Mouse (Mus musculus): ENCODE data around the gene Arhgap10. TPM values are rescaled to one million over a fixed set of nuclear protein-coding genes. Genes with fewer than 3 reads are reported as not detected.

Arhgap10 gene
- polyA plus RNA-seq, 1 experiment, result 7.2 TPM

GRCm38 (mm10) chr8:77275571-77275970 lies 242.2 kb downstream of the Arhgap10 start:
- TF ChIP-seq POLR2A (IDR thresholded peaks at IDR 0.05; ENCODE audit: control insufficient read depth, low read depth, low read length), result no peak
- no peak for TF ChIP-seq CTCF (IDR thresholded peaks at IDR 0.05; ENCODE audit: control insufficient read depth, insufficient read depth, insufficient replicate concordance, low read depth, low read length)
- H3K4me3 ChIP-seq (ENCODE audit: control insufficient read depth, low read depth, low read length), result no peak overlapping the region
- H3K27me3 ChIP-seq (ENCODE audit: control insufficient read depth, insufficient read depth, low read length), result no peaks in the 10 kb centered on the region
- H3K4me1 ChIP-seq (ENCODE audit: control insufficient read depth, insufficient read depth, low read length), result no peaks in the 10 kb centered on the region
- no peaks in the 10 kb centered on the region for H3K36me3 ChIP-seq (ENCODE audit: control insufficient read depth, insufficient read depth, low read length)
- H3K27ac ChIP-seq (ENCODE audit: control insufficient read depth, insufficient read depth, low read depth, low read length), result no peak overlapping the region

DNA sequence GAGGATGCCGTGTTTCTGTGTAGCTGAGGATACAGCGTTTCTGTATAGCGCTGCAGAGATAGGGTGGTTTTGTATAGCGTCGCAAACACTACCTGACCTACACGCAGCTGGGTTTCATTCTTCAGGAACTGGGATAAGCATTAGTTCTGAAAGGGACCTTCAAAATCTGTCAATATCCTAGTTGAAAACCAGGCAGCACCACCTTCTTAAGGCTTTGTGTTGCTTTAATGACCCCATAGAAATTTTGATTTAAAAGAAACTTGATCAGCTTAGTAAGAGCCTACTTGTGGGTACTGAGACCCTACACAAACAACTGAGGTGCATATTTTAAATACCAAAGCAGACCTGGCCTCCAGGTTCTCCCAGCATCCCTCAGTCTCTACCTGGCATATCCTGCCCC lies 245.6 kb downstream of the Arhgap10 start:
- no peak overlapping the region for H3K4me3 ChIP-seq (ENCODE audit: control insufficient read depth, low read depth, low read length)
- TF ChIP-seq CTCF (IDR thresholded peaks at IDR 0.05; ENCODE audit: control insufficient read depth, insufficient read depth, insufficient replicate concordance, low read depth, low read length) (no peak), POLR2A (IDR thresholded peaks at IDR 0.05; ENCODE audit: control insufficient read depth, low read depth, low read length) (no peak)
- no peaks in the 10 kb centered on the region for H3K36me3 ChIP-seq (ENCODE audit: control insufficient read depth, insufficient read depth, low read length)
- no peaks in the 10 kb centered on the region for H3K27me3 ChIP-seq (ENCODE audit: control insufficient read depth, insufficient read depth, low read length)
- H3K4me1 ChIP-seq (ENCODE audit: control insufficient read depth, insufficient read depth, low read length), result no peaks in the 10 kb centered on the region
- H3K27ac ChIP-seq (ENCODE audit: control insufficient read depth, insufficient read depth, low read depth, low read length), result no peak overlapping the region

- Histone ChIP-seq H3K27me3 (ENCODE audit: control insufficient read depth, insufficient read depth, low read length) (no peaks in the 10 kb centered on the region), H3K4me1 (ENCODE audit: control insufficient read depth, insufficient read depth, low read length) (no peaks in the 10 kb centered on the region), H3K36me3 (ENCODE audit: control insufficient read depth, insufficient read depth, low read length) (no peaks in the 10 kb centered on the region), H3K27ac (ENCODE audit: control insufficient read depth, insufficient read depth, low read depth, low read length) (no peak overlapping the region), H3K4me3 (ENCODE audit: control insufficient read depth, low read depth, low read length) (no peak overlapping the region)
- TF ChIP-seq CTCF (IDR thresholded peaks at IDR 0.05; ENCODE audit: control insufficient read depth, insufficient read depth, insufficient replicate concordance, low read depth, low read length), result no peak
- TF ChIP-seq POLR2A (IDR thresholded peaks at IDR 0.05; ENCODE audit: control insufficient read depth, low read depth, low read length), result no peak
These were observed 249.8 kb downstream of the Arhgap10 start for GRCm38 (mm10) chr8:77267941-77268405.

GRCm38 (mm10) chr8:77262216-77263009 lies 255.3 kb downstream of the Arhgap10 start:
- H3K27ac ChIP-seq (ENCODE audit: control insufficient read depth, insufficient read depth, low read depth, low read length), result no peak overlapping the region

GRCm38 (mm10) chr8:77261215-77261614 lies 256.5 kb downstream of the Arhgap10 start:
- H3K36me3 ChIP-seq (ENCODE audit: control insufficient read depth, insufficient read depth, low read length), result no peaks in the 10 kb centered on the region
- no peaks in the 10 kb centered on the region for H3K27me3 ChIP-seq (ENCODE audit: control insufficient read depth, insufficient read depth, low read length)
- H3K4me3 ChIP-seq (ENCODE audit: control insufficient read depth, low read depth, low read length), result no peak overlapping the region
- no peak for TF ChIP-seq POLR2A (IDR thresholded peaks at IDR 0.05; ENCODE audit: control insufficient read depth, low read depth, low read length)
- no peak for TF ChIP-seq CTCF (IDR thresholded peaks at IDR 0.05; ENCODE audit: control insufficient read depth, insufficient read depth, insufficient replicate concordance, low read depth, low read length)
- H3K27ac ChIP-seq (ENCODE audit: control insufficient read depth, insufficient read depth, low read depth, low read length), result no peak overlapping the region
- H3K4me1 ChIP-seq (ENCODE audit: control insufficient read depth, insufficient read depth, low read length), result no peaks in the 10 kb centered on the region

More at GRCm38 (mm10) chr8:77262216-77263009, 255.3 kb downstream of the Arhgap10 start:
- H3K4me1 ChIP-seq (ENCODE audit: control insufficient read depth, insufficient read depth, low read length), result no peaks in the 10 kb centered on the region
- H3K27me3 ChIP-seq (ENCODE audit: control insufficient read depth, insufficient read depth, low read length), result no peaks in the 10 kb centered on the region
- H3K4me3 ChIP-seq (ENCODE audit: control insufficient read depth, low read depth, low read length), result no peak overlapping the region
- TF ChIP-seq CTCF (IDR thresholded peaks at IDR 0.05; ENCODE audit: control insufficient read depth, insufficient read depth, insufficient replicate concordance, low read depth, low read length) (no peak), POLR2A (IDR thresholded peaks at IDR 0.05; ENCODE audit: control insufficient read depth, low read depth, low read length) (no peak)
- no peaks in the 10 kb centered on the region for H3K36me3 ChIP-seq (ENCODE audit: control insufficient read depth, insufficient read depth, low read length)

GRCm38 (mm10) chr8:77257085-77257451 lies 260.7 kb downstream of the Arhgap10 start:
- H3K4me3 ChIP-seq (ENCODE audit: control insufficient read depth, low read depth, low read length), result no peak overlapping the region
- H3K4me1 ChIP-seq (ENCODE audit: control insufficient read depth, insufficient read depth, low read length), result no peaks in the 10 kb centered on the region
- TF ChIP-seq CTCF (IDR thresholded peaks at IDR 0.05; ENCODE audit: control insufficient read depth, insufficient read depth, insufficient replicate concordance, low read depth, low read length) (no peak), POLR2A (IDR thresholded peaks at IDR 0.05; ENCODE audit: control insufficient read depth, low read depth, low read length) (no peak)
- H3K27ac ChIP-seq (ENCODE audit: control insufficient read depth, insufficient read depth, low read depth, low read length), result no peak overlapping the region
- no peaks in the 10 kb centered on the region for H3K36me3 ChIP-seq (ENCODE audit: control insufficient read depth, insufficient read depth, low read length)
- H3K27me3 ChIP-seq (ENCODE audit: control insufficient read depth, insufficient read depth, low read length), result no peaks in the 10 kb centered on the region

DNA sequence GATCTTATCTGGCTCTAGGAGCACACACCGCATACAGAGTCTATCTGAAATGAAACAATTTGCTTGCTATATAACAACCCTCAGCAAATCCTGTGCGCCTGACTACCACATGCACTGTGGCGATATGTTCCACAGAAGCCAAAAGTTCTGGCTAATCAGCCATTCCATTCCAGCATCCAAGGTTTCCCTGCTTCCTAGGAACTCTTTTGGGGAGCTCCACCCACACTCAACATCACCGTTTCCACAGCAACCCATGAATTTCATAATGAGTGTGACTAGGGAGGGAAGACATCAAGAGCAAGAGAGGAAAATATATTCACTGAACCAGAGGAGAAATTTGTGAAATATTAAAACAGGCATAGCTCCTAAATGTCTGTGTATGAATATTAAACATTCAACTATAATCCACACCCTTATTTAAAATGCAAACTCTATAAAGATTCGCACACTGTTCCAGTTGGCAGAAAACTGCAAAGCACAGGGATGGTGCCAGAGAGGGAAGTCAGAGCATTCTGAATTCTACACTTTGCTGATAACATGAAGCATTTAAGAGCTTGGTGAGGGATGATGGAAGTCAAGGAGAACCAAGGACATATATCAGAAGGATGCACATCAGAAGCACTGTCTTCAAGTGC lies 261.2 kb downstream of the Arhgap10 start:
- no peaks in the 10 kb centered on the region for H3K4me1 ChIP-seq (ENCODE audit: control insufficient read depth, insufficient read depth, low read length)
- H3K36me3 ChIP-seq (ENCODE audit: control insufficient read depth, insufficient read depth, low read length), result no peaks in the 10 kb centered on the region
- H3K27ac ChIP-seq (ENCODE audit: control insufficient read depth, insufficient read depth, low read depth, low read length), result no peak overlapping the region
- TF ChIP-seq CTCF (IDR thresholded peaks at IDR 0.05; ENCODE audit: control insufficient read depth, insufficient read depth, insufficient replicate concordance, low read depth, low read length), result no peak
- TF ChIP-seq POLR2A (IDR thresholded peaks at IDR 0.05; ENCODE audit: control insufficient read depth, low read depth, low read length), result no peak
- no peak overlapping the region for H3K4me3 ChIP-seq (ENCODE audit: control insufficient read depth, low read depth, low read length)
- H3K27me3 ChIP-seq (ENCODE audit: control insufficient read depth, insufficient read depth, low read length), result no peaks in the 10 kb centered on the region
